Mouse (Mus musculus) urinary bladder, adult 18-20 months (tissue): ENCODE measurements around the gene Csgalnact2.

ENCODE experiments used
- DNase-seq, 2 experiments: peaks; one replicate each; pipeline ENCODE4 v3.0.0; 2022; ENCODE audit warnings: low spot score in 2 of 2, mixed read lengths in 2 of 2

The Csgalnact2 gene

DNA sequence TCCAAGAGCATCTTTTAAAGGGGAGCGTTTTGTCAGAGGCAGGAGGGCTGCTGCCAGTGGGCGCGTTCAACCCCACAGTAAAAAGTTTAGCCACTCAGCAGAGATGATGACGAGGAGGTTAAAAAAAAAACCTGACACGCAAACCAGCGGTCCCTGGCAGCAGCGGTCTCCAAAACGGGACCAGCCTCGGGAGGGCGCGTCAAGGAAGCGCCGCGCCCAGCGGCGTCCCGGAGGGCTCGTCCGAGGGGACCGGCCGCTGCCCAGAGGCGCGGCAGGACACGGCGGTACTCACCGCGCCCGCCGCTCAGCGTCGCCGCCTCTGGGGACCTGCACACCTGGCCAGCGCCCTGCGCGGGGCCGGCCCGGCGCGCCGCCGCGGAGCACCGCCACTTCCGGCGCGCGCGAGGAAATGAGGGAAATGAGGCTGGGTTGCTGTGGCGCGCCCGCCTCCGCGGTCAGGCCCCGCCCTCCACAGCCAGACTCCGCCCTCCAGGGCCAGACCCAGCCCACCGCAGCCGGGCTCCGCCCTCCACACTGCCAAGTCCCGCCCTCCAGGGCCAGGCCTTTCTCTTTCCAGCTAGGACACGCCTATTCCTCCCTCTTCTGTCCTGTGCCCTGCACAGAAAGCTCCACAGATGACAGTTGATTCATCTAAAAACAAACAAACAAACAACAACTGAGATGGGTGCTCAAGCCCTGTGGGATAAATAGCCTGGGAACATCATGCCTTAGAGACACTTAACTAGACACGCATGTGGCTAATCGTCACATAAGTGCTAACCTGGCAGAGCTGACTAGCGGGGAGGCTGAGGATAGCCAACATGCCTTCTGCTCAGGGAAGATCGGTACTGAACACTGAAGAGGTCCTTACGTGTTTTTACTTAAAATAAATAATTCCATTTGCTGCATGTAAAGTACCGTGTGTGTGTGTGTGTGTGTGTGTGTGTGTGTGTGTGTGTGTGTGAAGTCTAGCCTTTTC lies at the start of gene Csgalnact2:
Csgalnact2 (minus strand) TSS at position 410 of the 979 bp plus-strand sequence.
- peak; percentile 93 to 97 for DNase-seq

DNA sequence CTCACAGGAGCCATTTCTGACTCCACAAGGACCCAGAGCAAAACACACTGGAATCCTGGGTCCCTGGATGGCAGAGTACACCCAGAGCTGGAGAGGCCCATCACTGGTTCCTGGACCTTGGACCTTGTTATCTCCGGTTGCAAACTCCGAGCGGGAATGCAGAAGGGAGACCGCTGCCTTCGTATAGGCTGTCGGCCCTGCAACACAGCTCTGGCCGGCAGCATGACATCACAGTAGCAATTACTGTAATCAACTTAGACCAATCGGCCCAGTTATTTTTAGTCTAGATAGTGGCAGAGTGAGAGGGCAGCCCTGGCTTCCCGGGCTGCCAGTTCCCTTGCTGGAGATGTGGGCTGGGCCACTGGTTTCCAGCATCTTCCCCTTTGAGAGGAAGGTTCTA lies 49.7 kb upstream of the Csgalnact2 start:
- DNase-seq: no peak

DNA sequence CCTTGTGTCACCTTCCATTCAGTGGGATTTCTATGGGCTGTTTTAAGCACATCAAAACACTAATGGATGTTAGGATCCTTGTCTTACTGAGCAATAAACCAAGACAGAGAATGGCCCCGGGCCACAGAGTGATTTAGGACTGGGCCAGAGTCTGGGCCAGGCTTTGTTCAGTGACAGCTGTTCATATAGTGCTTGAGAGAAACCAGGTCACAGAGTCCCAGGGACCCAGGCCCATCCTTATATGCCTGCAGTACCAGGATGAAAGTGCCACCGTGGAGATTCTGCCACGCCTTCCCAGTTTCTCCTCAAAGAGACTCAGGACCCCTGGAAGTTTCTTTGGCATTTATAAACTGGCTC lies 48.3 kb upstream of the Csgalnact2 start:
- DNase-seq: no peak

DNA sequence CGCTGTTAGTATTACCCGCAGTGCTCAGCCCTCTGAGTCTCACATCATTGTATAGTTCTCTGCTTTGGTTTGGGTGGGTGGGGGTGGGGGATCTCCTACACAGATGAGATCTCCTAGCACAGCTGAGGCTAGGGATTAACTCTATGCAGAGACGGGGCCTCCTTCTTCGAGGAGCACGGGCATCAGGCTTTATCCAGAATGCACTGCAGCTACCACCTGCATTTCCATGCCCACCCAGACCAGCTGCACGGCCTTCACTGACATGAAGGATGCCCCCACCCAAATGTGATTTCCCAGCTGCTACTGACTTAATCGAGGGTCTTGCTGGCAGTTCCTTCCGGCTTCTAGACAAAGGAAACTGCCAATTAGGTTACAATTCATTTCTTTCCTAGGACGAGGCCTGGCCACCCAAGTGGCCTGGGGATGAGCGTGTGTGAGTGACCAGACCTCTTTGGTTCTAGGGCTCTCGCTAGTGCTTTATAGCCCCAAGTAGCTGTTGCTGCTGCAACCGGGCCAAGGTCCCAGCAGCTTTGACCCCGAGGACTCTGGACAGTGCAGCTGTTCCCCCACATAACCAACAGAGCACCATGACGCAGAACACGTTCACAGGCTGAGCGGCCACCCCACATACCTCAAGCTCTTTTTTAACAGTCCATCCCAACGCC lies 47.8 kb upstream of the Csgalnact2 start:
- no peak for DNase-seq

DNA sequence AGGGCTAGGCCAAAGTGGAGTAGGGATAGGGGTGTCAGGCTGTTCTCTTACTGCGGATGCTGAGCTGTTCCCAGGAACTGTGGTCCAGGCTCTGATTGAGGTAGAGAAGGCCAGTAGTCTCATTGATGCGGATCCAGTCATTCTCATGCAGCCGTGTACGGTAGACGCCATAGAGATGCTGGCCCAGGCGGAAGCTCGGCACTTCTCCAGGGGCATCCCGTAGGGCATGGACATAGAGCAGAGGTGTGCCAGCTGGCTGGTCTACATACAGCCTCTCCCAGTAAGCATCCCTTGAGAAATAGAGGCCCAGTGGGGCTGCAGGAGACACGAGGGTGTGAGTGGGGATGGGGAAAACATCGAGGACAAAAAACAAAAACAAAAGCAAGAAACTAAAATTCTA lies 45.2 kb upstream of the Csgalnact2 start:
- no peak for DNase-seq

DNA sequence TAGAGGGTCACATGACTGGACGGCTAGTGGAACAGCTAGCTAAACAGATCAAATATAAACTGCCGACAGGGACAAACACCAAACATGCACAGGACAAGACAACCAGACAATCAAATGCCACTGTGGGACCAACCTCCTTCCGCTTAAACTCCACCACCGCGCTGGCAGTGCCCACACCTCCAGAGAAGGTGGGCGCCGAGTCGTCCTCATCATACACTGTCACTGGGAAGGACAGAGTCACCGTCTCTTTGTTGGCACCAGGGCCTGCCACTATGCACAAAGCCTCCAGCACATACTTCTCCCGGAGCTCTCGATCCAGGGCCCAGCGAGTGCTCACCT lies 41.1 kb upstream of the Csgalnact2 start:
- no peak for DNase-seq

DNA sequence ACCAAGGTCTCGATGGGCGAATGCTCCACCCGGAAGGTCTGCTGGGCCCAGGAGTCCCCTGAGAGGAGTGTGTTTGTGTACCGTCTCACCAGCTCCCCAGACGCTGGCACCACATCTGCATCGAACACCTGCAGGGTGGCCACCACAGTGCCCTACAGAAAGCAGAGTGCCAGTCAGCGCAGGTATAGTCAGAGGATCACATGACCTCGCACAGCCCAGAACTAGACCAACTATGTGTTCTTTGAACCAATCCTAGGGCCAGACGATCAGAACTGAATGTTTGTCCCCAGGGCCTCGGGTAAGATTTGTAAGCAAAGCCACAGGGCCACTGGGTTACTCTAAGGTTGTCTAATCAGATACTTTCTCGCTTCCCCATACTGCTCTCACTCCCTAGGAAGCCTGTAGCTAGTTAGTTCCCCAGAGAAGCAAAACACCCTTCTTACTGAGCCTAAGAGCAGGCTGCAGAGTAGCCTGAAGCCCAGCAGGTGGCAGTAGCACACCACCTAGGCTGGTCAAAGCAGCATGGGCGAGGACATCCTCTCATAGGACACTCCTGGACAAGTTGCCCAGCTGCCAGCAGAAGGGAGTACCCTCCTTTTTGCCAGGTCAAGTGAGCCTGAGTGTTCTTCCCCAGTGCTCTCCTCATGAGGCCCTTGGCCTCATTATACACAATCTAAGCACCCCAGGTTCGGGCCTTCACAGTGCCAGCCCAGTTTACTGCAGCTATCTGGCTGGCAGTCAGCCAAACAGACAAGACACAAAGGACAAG lies 40.6 kb upstream of the Csgalnact2 start:
- DNase-seq: peak; percentile 41 to 48

DNA sequence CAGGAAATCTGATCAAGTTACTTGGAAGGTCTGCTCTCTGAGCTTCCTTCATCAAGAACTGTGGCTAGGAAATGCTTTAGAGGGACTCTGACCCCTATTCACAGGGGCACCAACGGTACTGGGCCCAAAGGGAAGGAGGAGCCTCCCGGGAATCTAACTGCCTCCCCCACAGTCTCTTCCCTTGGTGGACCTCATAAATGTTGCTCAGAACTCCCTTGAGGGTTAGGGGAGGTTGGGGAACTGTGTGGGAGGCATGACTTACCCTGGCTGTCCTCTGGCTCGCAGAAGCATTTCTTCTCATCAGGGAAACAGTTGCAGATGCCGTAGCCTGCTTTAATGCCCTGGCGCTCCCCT lies 35.0 kb upstream of the Csgalnact2 start:
- no peak for DNase-seq

DNA sequence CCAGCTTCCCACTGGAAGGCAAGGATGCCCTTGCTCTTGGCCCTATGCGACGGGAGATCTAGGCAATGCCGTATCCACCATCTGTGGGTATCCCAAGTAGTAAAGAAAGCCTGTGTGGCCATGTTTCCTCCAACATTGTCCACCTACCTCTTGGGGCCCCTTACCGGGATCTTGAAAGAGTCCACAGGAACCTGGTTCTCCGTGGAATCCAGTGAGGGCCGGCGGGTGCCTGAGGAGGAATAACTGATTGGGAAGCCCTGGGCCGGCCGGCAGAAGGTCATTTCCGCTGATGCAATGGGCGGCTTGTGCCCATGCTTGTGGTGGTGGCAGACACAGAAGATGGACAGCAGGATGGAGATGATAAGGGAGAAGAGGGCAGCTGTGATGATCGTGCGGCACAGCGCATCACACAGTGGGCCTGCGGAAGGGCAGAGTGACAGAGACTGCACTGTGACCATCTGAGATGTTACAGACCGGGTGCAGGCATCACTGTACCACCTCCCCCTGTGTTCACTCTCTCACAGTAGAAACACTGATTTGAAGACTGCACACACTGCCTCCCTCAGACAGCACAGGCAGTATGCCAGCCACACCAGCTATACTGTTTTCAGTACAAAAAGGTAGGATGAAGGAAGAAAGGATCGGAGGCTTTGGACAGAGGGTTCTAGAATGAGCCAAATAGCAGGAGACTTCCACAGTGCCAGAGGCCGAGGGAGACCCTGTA lies 34.5 kb upstream of the Csgalnact2 start:
- no peak for DNase-seq

DNA sequence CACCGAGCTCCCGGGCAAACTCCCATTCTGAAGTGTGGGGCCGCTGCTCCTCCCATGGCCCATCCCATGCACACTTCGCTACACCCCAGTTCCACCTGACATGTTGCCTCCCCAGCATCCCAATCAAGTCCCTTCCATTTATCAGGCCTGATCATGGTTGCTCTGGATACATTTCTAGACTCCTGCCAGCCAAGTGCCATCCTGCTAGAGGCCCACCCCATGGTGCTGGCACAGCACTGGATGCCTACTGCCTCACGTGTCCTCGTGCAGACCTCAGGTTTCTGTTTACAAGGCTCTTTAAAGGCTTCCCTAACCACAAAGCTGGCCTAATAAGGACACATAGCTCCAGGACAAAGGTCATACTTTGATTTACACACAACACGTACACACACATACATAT lies 32.4 kb upstream of the Csgalnact2 start:
- DNase-seq: no peak

DNA sequence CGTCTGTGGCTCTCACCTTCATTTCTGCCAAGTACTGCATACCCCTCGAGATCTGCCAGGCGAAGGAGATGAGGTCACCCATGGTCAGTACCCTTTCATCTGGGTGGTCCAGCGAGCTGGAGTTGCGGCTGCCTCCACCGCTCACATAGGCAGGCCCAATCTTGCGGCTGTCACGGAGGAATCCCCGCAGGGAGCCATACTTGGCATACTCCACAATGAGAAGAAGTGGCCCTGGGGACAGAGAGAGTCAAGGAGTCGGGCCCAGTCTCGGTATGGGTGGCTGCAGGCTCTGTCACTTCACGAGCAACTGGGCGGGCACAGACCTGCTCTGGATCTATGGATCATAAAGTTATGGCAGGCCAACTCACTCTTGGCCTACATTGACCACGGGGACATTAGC lies 29.2 kb upstream of the Csgalnact2 start:
- no peak for DNase-seq

DNA sequence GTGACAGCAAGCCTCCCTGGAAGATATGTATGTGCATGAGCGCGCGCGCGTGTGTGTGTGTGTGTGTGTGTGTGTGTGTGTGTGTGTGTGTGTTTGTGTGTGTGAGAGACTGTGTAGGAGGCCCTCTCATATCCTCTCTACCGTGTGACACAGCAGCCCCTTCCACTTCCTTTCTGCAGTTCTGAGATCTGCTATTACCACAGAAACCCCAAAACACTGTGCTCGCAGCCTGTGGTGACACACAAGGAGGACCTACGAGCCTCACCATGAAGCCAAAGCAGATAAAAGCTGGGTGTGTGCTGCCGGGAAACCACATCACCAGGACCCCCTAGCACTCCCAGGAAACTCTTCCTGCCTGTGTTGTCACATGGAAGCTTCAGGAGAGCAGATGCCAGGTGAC lies 28.1 kb upstream of the Csgalnact2 start:
- no peak for DNase-seq

DNA sequence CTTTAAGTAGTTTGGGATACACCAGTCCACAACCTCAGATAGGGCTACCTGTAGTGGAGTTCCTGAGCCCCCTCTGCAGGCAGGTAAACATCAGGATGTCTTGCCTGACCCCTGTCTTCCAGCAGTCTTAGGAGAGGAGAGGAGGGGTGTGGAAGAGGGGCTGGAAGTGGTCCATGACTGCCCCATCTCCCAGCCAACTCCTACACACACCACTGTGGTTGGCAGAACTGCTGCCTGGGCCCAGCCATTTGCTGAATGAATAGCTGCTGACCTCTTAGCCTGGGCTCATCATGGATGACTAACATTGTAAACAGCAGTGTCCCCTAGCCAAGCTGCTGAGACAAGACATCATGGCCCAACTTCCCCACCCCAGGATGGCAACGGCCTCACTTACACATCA lies 26.6 kb upstream of the Csgalnact2 start:
- no peak for DNase-seq

DNA sequence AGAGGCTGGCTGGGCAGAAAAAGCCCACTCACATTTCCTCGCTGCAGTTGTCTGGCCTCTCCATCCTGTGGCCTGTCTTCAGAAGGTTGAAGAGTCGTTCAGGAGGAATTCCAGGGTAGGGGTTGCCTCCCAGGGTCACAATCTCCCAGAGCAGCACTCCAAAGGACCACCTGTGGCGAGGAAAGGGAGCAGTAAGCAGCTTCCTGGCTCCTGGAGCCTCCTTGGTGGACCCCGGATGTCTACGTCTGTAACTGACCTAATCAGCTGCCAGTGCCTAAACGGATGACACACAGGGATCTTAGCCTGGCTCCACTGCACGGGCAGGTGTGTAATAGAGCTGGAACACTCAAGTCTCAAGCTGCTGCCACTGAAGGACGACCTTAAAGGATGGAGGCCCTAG lies 25.8 kb upstream of the Csgalnact2 start:
- no peak for DNase-seq

DNA sequence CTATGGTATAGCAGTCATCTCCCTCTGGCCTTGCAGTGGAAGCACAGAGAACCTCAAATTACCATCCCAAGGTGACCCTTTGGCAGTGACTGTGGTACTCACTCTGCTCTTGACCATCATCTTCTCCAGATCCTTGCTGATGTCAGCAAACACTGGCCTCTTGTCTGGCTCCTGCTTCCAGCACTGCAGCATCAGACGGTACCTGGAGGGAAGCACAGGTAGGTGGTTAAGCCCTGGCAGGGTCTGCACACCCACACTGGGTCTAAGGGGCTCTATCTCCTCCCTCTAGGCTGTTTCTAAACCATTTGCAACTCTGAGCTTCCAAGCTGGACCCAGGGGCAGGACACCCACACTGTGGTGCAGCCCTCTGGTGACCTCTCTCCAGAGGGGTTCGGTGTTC lies 24.1 kb upstream of the Csgalnact2 start:
- no peak for DNase-seq

DNA sequence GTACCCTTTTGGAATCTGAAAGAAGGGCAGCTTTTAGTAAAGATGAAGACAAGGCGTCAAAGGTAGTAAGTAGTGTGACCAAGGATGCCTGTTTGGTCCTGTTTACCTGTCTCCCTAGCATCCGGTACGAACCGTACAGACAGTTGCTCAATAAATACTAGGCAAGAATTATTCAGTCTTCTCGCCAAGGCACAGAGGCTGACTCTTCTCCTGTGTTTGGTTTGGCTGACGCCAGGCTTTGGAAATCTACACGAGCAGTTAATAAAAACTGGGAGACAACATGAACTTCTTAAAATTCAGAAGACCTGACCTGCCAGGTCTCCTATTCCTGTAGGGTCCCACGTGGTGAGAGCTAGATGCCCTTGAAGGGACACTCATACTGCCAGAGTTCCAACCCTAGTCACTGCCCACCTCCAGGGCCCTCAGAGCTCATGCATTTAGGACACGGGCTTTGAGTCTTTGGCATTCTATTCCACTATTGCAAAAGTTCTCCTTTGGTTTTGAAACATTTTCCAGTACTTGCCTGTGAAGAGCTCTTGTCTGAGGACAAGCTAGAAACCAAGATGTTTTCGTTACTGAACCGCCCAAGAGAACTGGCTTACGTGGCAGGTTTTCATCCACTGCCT lies 23.6 kb upstream of the Csgalnact2 start:
- DNase-seq: no peak

DNA sequence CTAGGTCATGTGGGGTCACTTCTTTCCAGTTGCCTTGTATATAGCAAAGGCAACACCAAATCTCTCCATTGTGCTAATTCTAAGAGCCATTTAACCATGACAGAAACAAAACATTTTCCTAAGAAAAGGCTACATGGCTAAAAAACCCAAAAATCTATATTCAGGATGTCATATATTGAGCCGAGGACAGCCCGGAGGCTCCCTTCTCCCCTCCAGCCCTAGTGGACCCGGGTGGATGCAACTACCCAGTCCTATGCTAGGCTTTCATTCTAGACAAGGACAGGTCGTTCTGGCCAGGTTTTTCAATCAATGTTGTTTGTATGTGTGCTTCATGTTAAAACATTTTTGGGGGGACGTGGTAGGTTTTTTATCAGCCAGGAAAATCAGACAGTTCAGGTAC lies 14.2 kb upstream of the Csgalnact2 start:
- no peak for DNase-seq

DNA sequence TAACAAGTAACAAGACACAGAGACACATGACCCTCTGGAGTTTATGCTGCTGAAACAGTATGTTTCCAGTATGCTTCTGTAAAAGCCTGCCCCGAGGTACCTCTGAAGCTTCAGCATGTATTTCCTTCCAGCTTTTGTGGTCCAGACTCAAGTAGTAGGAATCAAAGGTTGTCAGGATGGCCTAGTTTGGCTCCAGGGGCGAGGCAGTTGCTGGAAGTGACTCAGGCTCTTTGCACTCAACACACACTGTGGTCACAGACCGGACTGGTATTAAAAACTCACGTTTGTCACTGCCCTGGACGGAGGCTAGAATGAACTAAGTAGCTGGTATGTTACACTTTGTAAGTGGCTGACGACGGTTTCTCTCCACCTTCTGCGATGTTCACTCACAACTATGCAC lies 12.0 kb upstream of the Csgalnact2 start:
- no peak for DNase-seq

DNA sequence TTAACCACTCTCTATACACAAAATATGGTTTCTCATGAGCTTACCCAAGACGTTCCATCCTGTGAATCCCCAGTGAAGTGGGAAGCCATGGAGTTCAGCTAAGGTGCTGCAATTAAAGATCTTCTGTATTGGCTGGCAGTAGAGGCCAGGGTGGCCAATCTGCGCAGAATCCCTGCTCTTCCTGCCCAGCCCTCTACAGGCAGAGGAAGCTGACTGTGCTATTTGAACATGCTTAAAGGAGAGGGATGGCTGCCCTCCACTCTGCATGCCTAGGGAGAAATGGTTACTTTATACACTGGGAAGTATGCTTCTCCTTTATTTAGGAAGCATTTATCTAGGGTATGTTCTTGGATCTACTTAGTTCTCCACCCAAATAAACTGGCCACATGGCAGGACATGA lies 11.6 kb upstream of the Csgalnact2 start:
- no peak for DNase-seq

DNA sequence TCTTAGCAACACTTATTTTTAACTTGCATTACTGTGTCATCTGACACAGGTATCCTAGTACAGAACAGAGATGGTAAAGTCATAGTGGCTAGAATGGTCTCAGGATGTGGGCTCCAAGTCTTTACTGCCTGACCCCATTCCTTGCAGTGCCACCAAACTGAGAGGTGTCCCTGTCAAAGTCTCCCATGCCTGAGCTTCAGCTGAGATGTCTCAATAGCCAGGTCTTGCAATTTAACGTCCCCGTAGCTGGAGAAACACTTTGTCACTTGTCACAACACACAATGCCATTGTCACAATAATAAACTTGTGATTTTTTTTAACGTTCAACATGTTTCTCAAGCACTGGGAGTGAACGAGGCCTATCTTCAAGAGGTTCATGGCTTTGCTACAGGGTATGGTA lies 11.2 kb upstream of the Csgalnact2 start:
- DNase-seq: no peak

DNA sequence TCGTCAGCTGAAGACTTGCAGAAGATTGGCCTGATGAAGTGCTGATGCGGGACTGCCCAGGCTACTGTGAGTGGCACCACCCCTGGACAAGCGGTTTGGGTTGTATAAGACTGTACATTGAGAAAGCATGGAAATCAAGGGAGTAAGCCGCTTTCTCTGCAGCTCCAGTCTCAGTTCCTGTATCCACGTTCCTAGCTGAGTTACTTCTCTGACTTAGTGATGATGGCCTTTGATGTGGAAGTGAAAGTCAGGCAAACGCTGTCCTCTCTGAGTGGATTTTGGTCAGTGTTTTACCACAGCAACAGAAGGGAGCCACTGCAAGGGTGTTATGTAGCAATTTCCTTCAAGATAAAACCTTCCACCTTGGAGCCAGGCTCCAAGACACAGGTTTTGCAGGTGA lies 2.0 kb upstream of the Csgalnact2 start:
- no peak for DNase-seq

DNA sequence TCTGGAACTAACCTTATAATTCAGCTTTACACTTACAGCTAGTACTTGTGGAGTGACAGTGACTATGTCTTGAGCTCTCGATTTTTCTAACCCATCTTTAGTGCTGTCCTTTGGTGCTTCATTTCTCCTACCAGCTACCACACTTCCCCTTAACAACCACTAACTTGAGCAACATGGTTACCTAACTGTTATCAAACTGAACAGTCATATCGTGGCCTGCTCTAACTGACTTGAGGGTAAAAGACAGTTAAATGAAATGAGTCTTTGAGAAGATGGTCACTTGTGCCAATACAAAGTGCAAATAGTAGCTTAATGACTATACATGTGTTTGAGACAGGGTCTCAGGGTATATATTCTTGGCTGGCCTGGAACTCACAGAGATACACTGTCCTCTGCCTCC lies 1.8 kb downstream of the Csgalnact2 start:
- no peak for DNase-seq
